Mouse (Mus musculus) colon, adult 2 months (tissue): ENCODE data around the gene Spata2. TPM values are rescaled to one million over a fixed set of nuclear protein-coding genes. Genes with fewer than 3 reads are reported as not detected.

Experiments used
- polyA plus RNA-seq: library from polyadenylated mRNA; depleted of rRNA; stranded (reverse); fragments of >200 nt; gene quantifications from 2 replicates; pipeline ENCODE4 v1.2.3, GENCODE M21; 2012; rRNA removed

The Spata2 gene
- 52.2 and 55.5 TPM in 2 replicates for polyA plus RNA-seq

DNA sequence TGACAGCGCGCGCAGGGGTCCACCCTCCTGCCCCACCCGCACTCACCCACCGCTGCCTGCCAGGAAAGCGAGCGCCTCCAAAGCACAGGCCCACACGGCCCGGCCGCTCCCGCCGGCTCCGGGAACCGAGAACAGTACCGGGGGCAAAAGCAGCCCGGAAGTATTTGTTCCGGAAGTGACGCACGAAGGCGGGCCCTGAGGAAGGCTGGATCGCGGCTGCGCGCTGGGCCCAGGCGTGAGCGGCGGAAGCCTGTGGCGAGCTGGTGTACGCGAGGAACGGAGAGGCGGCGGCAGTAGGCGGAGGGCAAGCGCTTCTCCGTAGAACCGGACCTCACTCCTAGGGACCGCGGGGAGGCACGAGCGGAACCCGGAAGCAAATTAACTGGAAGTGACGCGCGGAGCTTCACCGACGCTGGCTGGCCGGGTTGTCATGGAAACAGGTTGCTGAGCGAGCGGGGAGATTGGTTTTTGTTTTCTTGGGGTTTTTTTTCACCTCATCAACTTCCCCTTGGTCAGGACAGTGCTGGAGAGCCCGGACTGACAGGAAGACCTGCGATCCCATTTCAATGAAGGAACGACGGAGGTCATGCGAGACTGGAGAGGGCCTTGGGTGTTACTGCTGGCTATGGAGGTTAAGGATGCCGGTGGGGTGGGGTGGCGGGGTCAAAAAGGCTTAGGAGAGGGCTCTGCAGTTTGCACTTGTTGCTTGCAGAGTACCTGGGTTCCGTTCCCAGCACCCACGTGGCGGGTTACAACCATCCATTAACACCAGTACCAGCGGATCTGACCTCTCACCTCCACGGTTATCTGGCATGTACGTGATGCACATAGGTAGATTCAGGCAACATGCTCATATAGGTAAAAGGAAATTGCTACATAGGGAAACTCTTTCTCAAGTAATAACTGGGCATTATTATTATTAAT lies at the start of gene Spata2:
TSS of gene Spata2 (minus strand) at position 175 of the 924 bp plus-strand sequence.

GRCm38 (mm10) chr2:167537476-167538297 lies 45.0 kb upstream of the Spata2 start, which contains the start of gene Snai1:
Snai1 (plus strand) TSS chr2:167538195.

GRCm38 (mm10) chr2:167491757-167492708 lies 654 bp downstream of the Spata2 start, which contains the start of gene Rnf114:
Rnf114 (plus strand) TSS chr2:167492645.

Other genes with a start within 250 kb of the Spata2 start
- gene B4galt5, start 143.7 kb downstream of the Spata2 start, polyA plus RNA-seq = 29.7 and 30.3 TPM in 2 replicates
- gene Slc9a8, start 71.2 kb downstream of the Spata2 start, polyA plus RNA-seq = 46.5 and 47.3 TPM in 2 replicates
- 68.2 and 83.7 TPM in 2 replicates for gene Rnf114, start 242 bp downstream of the Spata2 start, polyA plus RNA-seq
- 24.1 and 27.0 TPM in 2 replicates for gene Snai1, start 45.3 kb upstream of the Spata2 start, polyA plus RNA-seq
- 120 TPM in 2 replicates for gene Ube2v1, start 139.2 kb upstream of the Spata2 start, polyA plus RNA-seq
- 12.9 and 18.7 TPM in 2 replicates for gene Gm20431, start 168.6 kb upstream of the Spata2 start, polyA plus RNA-seq
- gene Cebpb, start 196.0 kb upstream of the Spata2 start, polyA plus RNA-seq = 199 and 203 TPM in 2 replicates
- gene Tmem189, start 196.9 kb upstream of the Spata2 start, polyA plus RNA-seq = 144 and 212 TPM in 2 replicates